31 mouse cellular contexts compared by ENCODE assay signal in the genomic region with DNA sequence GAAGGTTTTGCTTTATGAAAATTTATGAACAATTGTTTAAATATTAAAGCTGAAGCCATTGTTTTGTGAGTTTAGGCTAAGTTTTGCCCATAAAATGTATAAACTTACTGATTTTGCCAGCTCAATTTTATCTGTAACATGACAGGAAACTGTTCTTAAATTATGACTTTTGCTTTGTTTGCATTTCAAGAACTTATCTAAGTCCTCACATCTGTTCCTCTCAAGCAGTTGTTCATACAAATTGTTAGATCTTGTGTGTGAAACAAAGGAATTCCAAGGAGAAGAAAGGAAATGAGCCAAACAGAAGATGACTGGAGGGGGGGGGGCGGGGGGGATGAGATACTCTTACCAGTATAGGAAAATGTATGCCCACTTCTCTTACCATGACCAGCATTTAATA.
"Had no signal": no experiment of that assay in that cellular context is flagged by ENCODE, and none has a peak within 500 bp of the region (broad histone marks: within the 10 kb centered on the region; RNA-seq: fewer than 3 reads in every experiment).

No protein-coding gene starts in this region.

- H3K9ac ChIP-seq: limb, embryonic 12.5 days; limb, embryonic 13.5 days; limb, embryonic 15.5 days; liver, embryonic 12.5 days; liver, embryonic 13.5 days; liver, embryonic 14.5 days; liver, embryonic 15.5 days; liver, postnatal 0 days; lung, embryonic 15.5 days; midbrain, embryonic 12.5 days; midbrain, embryonic 13.5 days; midbrain, embryonic 15.5 days; neural tube, embryonic 12.5 days had no signal

- H3K27me3 ChIP-seq: limb, embryonic 12.5 days; limb, embryonic 13.5 days; limb, embryonic 15.5 days; liver, embryonic 12.5 days; liver, embryonic 13.5 days; liver, embryonic 15.5 days; lung, embryonic 15.5 days; megakaryocyte, embryonic 14.5 days; midbrain, embryonic 12.5 days; midbrain, embryonic 13.5 days; midbrain, embryonic 15.5 days; neural tube, embryonic 12.5 days had no signal

- H3K4me3 ChIP-seq: left cerebral cortex, adult 2 months; limb, embryonic 10.5 days; limb, embryonic 12.5 days; limb, embryonic 13.5 days; limb, embryonic 15.5 days; liver, embryonic 12.5 days; liver, embryonic 13.5 days; liver, embryonic 15.5 days; lung, embryonic 15.5 days; megakaryocyte, embryonic 14.5 days; midbrain, embryonic 10.5 days; midbrain, embryonic 12.5 days; midbrain, embryonic 13.5 days; midbrain, embryonic 15.5 days; myocyte; neural tube, embryonic 12.5 days had no signal

- H3K4me2 ChIP-seq: limb, embryonic 12.5 days; limb, embryonic 13.5 days; limb, embryonic 15.5 days; liver, embryonic 11.5 days; liver, embryonic 12.5 days; liver, embryonic 13.5 days; liver, embryonic 15.5 days; lung, embryonic 15.5 days; midbrain, embryonic 11.5 days; midbrain, embryonic 12.5 days; midbrain, embryonic 13.5 days; midbrain, embryonic 15.5 days; neural tube, embryonic 12.5 days had no signal

- H3K27ac ChIP-seq: left cerebral cortex, adult 2 months; limb, embryonic 10.5 days; limb, embryonic 12.5 days; limb, embryonic 13.5 days; limb, embryonic 15.5 days; liver, embryonic 12.5 days; liver, embryonic 13.5 days; liver, embryonic 14.5 days; liver, embryonic 15.5 days; lung, embryonic 15.5 days; macrophage; midbrain, embryonic 10.5 days; midbrain, embryonic 12.5 days; midbrain, embryonic 13.5 days; midbrain, embryonic 15.5 days; neural tube, embryonic 12.5 days had no signal

- ATAC-seq: liver, embryonic 12.5 days; liver, postnatal 0 days; lung, postnatal 0 days; midbrain, embryonic 13.5 days; midbrain, embryonic 15.5 days; midbrain, embryonic 16.5 days had no signal

- H3K4me1 ChIP-seq: limb, embryonic 10.5 days; limb, embryonic 12.5 days; limb, embryonic 13.5 days; limb, embryonic 15.5 days; liver, embryonic 12.5 days; liver, embryonic 13.5 days; liver, embryonic 15.5 days; lung, embryonic 15.5 days; midbrain, embryonic 10.5 days; midbrain, embryonic 12.5 days; midbrain, embryonic 13.5 days; midbrain, embryonic 15.5 days; neural tube, embryonic 12.5 days had no signal

- H3K9me3 ChIP-seq: limb, embryonic 10.5 days; limb, embryonic 12.5 days; limb, embryonic 13.5 days; limb, embryonic 15.5 days; liver, embryonic 12.5 days; liver, embryonic 13.5 days; liver, embryonic 15.5 days; lung, embryonic 15.5 days; megakaryocyte, embryonic 14.5 days; midbrain, embryonic 10.5 days; midbrain, embryonic 12.5 days; midbrain, embryonic 13.5 days; midbrain, embryonic 15.5 days; neural tube, embryonic 12.5 days had no signal

- H3K36me3 ChIP-seq: limb, embryonic 10.5 days; limb, embryonic 12.5 days; limb, embryonic 13.5 days; limb, embryonic 15.5 days; liver, embryonic 12.5 days; liver, embryonic 13.5 days; liver, embryonic 15.5 days; lung, embryonic 15.5 days; midbrain, embryonic 10.5 days; midbrain, embryonic 12.5 days; midbrain, embryonic 13.5 days; midbrain, embryonic 15.5 days; neural tube, embryonic 12.5 days had no signal

- DNase-seq: left cerebral cortex, postnatal 4 days; liver; liver, embryonic 13.5 days; liver, postnatal 0 days; lung, adult 18-20 months; lung, postnatal 10 days; lung, postnatal 14 days; lung, postnatal 36 days; lung, postnatal 4 days; midbrain, embryonic 14.5 days had no signal
